Mouse (Mus musculus) hindbrain, embryonic 15.5 days (tissue): Measurements from ENCODE around the gene Ebf1. TPM values are rescaled to one million over a fixed set of nuclear protein-coding genes. Genes with fewer than 3 reads are reported as not detected.
"Not testable (repeated sequence)": the region's sequence is repeated elsewhere in the genome, so short reads cannot be mapped to it uniquely, and the experiment has no call there.

Experiments used
- ATAC-seq: fragments of 200-750 bp; cut with Nextera tagmentation; 2 replicates; pipeline ENCODE4 v1.8.0; 2017; ENCODE audit warnings: low read depth, moderate number of reproducible peaks, moderate TSS enrichment; ENCODE audit not compliant: low FRiP score
- H3K27ac ChIP-seq: fragments of 300-500 bp; sonication (generic); replicated peaks from 2 replicates; pipeline ENCODE4 v1.5.1; 2015; ENCODE audit warnings: mild to moderate bottlenecking, inconsistent platforms
- H3K27me3 ChIP-seq: fragments of 300-500 bp; sonication (generic); 2 replicates; pipeline ENCODE4 v1.6.1; 2015; ENCODE audit warnings: control low read depth, inconsistent platforms
- H3K36me3 ChIP-seq: fragments of 300-500 bp; sonication (generic); 2 replicates; pipeline ENCODE4 v1.6.1; 2015; ENCODE audit warnings: control low read depth, inconsistent platforms
- H3K4me1 ChIP-seq: fragments of 300-500 bp; sonication (generic); replicated peaks from 2 replicates; pipeline ENCODE4 v1.6.1; 2015; ENCODE audit warnings: control low read depth, inconsistent platforms
- H3K4me2 ChIP-seq: fragments of 300-500 bp; sonication (generic); 2 replicates; pipeline ENCODE4 v1.6.1; 2015; ENCODE audit warnings: moderate library complexity, mild to moderate bottlenecking, inconsistent platforms
- H3K4me3 ChIP-seq: fragments of 300-500 bp; sonication (generic); 2 replicates; pipeline ENCODE4 v1.5.1; 2015; ENCODE audit warnings: mild to moderate bottlenecking, inconsistent platforms
- H3K9ac ChIP-seq: fragments of 300-500 bp; sonication (generic); 2 replicates; pipeline ENCODE4 v1.6.1; 2015; ENCODE audit warnings: inconsistent platforms
- H3K9me3 ChIP-seq: fragments of 300-500 bp; sonication (generic); 2 replicates; pipeline ENCODE4 v1.6.1; 2016; ENCODE audit warnings: control low read depth, inconsistent platforms
- WGBS: fragments of 180-500 bp; shearing (Covaris S2); methylation state at CpG from one replicate; pipeline ENCODE4 v1.1.7; 2015; 5-methylcytosine and 5-hydroxymethylcytosine counted together
- polyA plus RNA-seq: library from polyadenylated mRNA; unstranded; fragments of >200 nt; fragmentation: Nextera tagmentation; extraction: Ambion mirVana; gene quantifications from 2 replicates; pipeline ENCODE4 v1.2.1, GENCODE M21; 2015

The Ebf1 gene
- polyA plus RNA-seq = 101 and 139 TPM in 2 replicates

DNA sequence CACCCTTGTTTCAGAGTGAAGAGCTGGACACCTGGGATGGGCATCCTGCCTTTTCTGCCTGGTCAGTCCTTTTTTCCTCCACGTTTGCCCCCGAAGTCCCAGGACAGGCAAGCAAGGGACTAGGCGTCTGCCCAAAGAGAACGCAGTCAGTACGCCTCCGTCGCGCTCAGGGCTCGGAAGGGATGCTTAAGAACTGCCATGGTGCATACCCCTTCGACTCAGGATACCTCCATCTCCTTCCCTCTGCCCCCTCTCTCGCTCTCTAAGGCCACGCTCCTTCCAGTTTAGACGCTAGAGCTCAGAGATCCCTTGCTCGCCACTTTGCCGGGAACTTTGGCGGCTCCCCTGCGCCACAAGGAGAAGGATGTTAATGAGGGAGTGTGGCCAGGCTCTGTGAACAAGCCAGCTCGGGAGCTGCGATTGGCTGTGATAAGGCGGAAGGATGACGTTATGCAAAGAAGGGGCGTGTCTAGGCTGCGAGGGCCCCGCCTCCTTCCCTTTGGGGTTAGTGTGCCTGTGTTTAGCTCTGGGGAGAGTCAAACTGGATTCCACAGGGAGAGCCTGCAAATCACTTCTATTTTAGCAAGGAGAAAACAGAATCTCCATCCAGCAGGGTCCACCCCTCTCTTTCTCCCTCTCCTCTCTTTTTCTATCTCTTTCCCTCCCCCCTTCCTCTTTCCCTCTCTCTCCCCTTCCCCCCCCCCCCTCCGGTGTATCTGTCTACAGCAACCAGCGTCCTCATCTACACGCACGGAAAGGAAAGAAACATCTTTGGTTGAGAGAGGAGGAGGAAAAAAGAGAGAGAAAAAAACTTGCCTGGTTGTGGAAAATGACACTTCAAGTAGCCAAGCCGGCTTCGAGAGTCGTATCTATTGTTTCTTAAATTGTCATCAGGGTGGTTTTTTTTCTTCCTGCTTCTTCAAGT is at the start of gene Ebf1:
Gene Ebf1, plus strand, starts transcription at position 530 of the 925 bp plus-strand sequence.
- Histone ChIP-seq H3K4me2 (peak within 1 kb of the TSS; percentile 77), H3K4me1 (peaks cover 53% of the 10 kb centered on the region), H3K27me3 (peaks cover 14% of the 10 kb centered on the region; the same call in 1 of the 2 replicates), H3K9ac (peak within 1 kb of the TSS; percentile 89), H3K27ac (peak within 1 kb of the TSS; percentile 95), H3K36me3 (no peaks in the 10 kb centered on the region), H3K9me3 (no peaks in the 10 kb centered on the region), H3K4me3 (peak within 1 kb of the TSS; percentile 81)
- ATAC-seq = peak; percentile 97
- WGBS = under 1% methylated on average over 30 of the region's 31 CpGs

DNA sequence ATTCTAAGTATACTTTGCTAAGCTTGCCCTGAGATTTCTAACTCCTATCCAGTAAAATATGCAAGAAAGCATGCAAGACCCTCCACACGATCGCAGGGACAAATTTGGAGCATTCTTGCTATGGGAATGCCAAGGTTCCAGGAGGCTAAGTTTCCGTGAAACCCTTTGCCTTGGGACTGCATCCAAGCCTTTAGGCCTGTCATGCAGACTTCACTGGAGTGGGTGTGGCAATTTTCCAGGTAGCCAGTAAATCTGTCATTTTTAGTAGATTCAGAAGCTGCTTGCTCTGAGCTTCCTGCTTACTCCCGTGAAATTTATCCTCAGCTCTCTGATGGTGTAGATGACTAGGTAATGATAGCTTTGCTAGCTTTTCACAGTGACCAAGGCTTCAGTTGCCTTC is 46.8 kb upstream of the Ebf1 start:
- H3K9me3 ChIP-seq, H3K4me3 ChIP-seq, H3K4me2 ChIP-seq, ATAC-seq, H3K9ac ChIP-seq, H3K27me3 ChIP-seq, H3K27ac ChIP-seq, H3K4me1 ChIP-seq: not testable (repeated sequence)
- WGBS = 89% methylated on average over 4 of the region's 4 CpGs
- H3K36me3 ChIP-seq = peaks cover 22% of the 10 kb centered on the region

DNA sequence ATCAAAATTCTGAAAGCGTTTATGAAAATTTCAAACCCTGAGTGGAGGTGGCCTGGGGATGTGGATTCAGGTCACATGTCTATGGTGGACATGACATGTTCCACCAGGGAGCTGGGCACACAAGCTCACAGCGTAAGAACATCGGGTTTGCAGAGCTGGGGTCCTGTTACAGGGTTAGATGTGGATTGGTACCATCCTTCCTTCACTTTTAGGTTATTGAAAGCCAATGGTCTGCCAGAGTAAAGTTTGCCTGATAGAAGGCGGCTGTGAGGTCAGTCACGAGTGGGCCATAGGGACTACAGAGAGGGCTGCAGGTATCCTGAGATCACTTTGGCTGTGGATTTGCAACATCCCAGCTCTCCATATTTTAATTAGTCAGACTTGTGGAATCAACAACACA is 44.3 kb upstream of the Ebf1 start:
- H3K27ac ChIP-seq = no peak overlapping the region
- ATAC-seq = no peak
- H3K9ac ChIP-seq = no peak overlapping the region

DNA sequence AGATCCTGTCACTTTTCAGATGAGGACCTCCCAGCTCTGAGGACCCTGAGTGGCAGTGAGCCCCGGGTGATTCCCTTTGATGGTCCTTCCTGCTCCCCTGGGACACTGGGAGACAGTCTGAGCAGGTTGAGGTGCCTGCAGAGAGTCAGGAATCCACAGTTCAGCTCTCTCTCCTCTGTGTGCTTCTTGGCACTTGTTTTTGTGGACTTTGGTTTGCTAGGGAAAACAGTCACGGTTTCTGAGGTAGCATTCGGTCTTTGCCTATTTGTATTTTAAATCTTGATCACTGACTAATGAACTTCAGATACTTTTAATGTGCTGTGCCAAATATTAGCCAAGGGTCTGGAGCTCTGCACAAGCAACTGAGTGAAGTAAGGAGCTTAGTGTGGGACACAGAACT is 43.7 kb upstream of the Ebf1 start:
- Histone ChIP-seq H3K27ac (no peak overlapping the region), H3K4me3 (no peak overlapping the region), H3K27me3 (no peaks in the 10 kb centered on the region), H3K4me2 (no peak overlapping the region), H3K4me1 (no peaks in the 10 kb centered on the region), H3K36me3 (0 out of 2 replicates have a peak, but pooled peaks cover 7% of the 10 kb centered on the region), H3K9ac (no peak overlapping the region), H3K9me3 (no peaks in the 10 kb centered on the region)
- no peak for ATAC-seq
- 81% methylated on average over 3 of the region's 3 CpGs for WGBS

More for the DNA sequence above, 44.3 kb upstream of the Ebf1 start:
- H3K9me3 ChIP-seq = no peaks in the 10 kb centered on the region
- 0 out of 2 replicates have a peak, but pooled peaks cover 7% of the 10 kb centered on the region for H3K36me3 ChIP-seq
- H3K4me2 ChIP-seq = no peak overlapping the region
- H3K27me3 ChIP-seq = no peaks in the 10 kb centered on the region
- WGBS = 94% methylated on average over 5 of the region's 5 CpGs
- H3K4me1 ChIP-seq = no peaks in the 10 kb centered on the region
- H3K4me3 ChIP-seq = no peak overlapping the region

DNA sequence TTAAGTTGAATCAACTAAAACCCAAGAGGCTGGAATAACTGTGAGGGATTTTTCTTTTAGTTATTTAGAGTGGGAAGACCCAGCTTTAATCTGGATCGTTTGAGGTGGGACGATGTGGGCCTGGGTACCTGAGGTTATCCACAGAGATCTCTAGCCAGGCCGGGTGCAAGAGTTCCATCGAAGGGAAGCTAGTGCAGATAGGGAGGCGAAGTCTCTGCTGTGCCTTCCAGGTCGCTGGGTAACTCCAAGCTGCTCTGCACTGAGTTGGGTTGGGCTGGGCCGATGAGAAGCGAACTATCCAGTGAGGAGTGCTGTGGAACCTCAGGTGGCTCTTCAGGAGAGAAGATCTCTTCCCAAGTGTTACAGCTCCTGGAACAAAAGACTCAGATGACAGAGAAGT is 42.7 kb upstream of the Ebf1 start:
- Histone ChIP-seq H3K27ac (no peak overlapping the region), H3K9me3 (no peaks in the 10 kb centered on the region), H3K9ac (no peak overlapping the region), H3K4me2 (no peak overlapping the region), H3K4me1 (no peaks in the 10 kb centered on the region), H3K27me3 (no peaks in the 10 kb centered on the region), H3K36me3 (0 out of 2 replicates have a peak, but pooled peaks cover 4% of the 10 kb centered on the region), H3K4me3 (no peak overlapping the region)
- 94% methylated on average over 8 of the region's 8 CpGs for WGBS
- ATAC-seq = no peak

DNA sequence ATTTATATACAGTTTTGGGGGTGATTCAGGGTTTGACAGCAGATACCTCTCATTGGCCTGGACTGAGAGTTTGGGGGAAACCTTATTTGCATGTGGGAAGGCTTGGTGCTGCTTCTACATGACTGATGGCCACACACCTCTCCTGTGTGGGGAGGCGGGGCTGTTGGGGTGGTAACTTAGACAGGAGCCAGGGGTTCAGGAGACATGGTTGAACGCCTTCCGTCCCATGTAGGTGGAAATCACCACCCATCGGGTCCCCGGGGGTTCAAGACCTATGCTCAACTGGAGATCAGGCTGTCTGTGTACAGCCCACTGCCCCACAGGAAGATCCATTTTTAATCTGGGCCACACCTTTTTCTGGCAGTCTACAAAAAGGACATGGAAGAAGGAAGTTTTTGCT is 42.3 kb upstream of the Ebf1 start:
- Histone ChIP-seq H3K27me3 (no peaks in the 10 kb centered on the region), H3K4me2 (no peak overlapping the region), H3K36me3 (0 out of 2 replicates have a peak, but pooled peaks cover under 1% of the 10 kb centered on the region), H3K4me1 (no peaks in the 10 kb centered on the region), H3K4me3 (no peak overlapping the region), H3K9me3 (no peaks in the 10 kb centered on the region), H3K9ac (no peak overlapping the region), H3K27ac (no peak overlapping the region)
- WGBS = 97% methylated on average over 5 of the region's 5 CpGs
- ATAC-seq = no peak

DNA sequence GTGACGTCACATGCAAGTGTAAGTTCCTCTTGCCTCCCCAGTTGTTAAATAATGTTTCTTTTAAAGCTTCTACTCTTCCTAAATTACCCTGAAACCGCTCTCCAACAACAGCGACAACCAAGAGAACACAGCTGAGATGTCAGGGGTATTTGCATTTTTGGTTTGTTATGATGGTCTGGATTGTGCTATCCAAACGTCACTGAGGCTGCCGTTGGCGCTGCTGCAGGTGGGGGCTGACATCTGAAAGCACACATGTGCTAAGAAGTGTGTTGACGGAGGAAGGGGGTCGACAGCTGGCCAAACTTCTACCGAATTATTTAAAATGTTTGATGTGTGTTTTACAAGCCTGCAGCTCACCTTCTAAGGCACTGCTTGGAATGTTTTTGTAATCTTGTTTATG is 39.2 kb upstream of the Ebf1 start:
- no peak overlapping the region for H3K4me3 ChIP-seq
- no peak overlapping the region for H3K9ac ChIP-seq
- H3K36me3 ChIP-seq = no peaks in the 10 kb centered on the region
- no peak overlapping the region for H3K27ac ChIP-seq
- no peak for ATAC-seq
- no peaks in the 10 kb centered on the region for H3K27me3 ChIP-seq
- H3K4me2 ChIP-seq = no peak overlapping the region
- no peaks in the 10 kb centered on the region for H3K4me1 ChIP-seq
- 89% methylated on average over 9 of the region's 9 CpGs for WGBS
- no peaks in the 10 kb centered on the region for H3K9me3 ChIP-seq

DNA sequence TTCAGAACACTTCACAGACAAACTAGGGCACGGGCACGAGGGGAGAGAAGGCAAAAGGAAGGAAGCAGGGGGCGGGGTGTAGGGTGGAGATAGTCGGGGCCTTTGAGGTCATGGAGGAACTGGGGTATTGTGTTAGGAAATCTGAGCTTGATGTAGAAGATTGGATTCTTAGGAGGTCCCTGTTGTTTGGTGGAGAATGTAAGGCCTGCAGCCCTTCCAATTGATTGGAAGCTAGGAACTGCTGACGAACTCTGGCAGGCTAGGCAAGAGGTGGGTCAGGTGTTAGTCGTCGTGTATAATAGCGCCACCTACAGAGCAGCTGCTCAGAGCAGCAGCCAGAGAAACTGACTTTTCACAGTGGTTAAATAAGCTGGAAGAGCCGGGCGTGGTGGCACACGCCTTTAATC is 35.8 kb upstream of the Ebf1 start:
- no peak for ATAC-seq
- 32% methylated on average over 11 of the region's 11 CpGs for WGBS

DNA sequence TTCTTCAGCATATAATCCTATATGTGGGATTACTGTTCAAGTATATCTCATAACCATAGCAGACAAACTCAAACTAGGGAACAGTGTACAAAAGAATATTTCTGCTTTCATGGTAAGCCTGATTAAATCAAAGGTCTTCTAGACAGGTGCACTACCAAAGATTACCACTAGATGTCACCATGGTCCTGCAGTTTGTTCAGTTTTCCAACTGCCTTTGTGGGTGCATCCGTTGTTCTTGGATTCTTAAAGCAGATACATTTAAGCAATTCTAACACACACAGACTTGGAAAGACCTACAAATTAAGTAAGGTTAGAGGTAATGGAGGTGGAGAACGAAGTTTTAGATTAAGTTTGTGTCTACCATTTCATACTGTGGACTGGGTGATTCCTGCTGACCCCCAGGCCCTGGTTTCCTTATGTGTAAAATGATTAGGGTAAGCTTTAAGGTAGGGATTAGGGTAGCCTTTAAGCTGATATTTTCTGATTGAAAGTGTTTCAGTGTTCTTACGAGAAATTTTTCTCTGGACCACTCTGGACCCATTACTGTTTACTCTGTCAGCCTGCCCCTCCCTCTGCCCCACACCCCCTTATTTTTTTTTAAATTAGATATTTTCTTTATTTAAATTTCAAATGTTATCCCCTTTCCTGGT is 30.9 kb upstream of the Ebf1 start:
- WGBS = 14% methylated on average over 3 of the region's 3 CpGs
- peak; percentile 59; the same call in 1 of the 2 replicates for ATAC-seq
- Histone ChIP-seq H3K9ac (no peak overlapping the region), H3K4me3 (no peak overlapping the region), H3K27me3 (no peaks in the 10 kb centered on the region), H3K4me1 (0 out of 2 replicates have a peak, but pooled peaks cover 2% of the 10 kb centered on the region), H3K27ac (no peak overlapping the region), H3K9me3 (no peaks in the 10 kb centered on the region), H3K36me3 (no peaks in the 10 kb centered on the region), H3K4me2 (no peak overlapping the region)

More for the DNA sequence above, 35.8 kb upstream of the Ebf1 start:
- Histone ChIP-seq H3K9ac (no peak overlapping the region), H3K4me1 (0 out of 2 replicates have a peak, but pooled peaks cover 2% of the 10 kb centered on the region), H3K4me3 (no peak overlapping the region), H3K36me3 (no peaks in the 10 kb centered on the region), H3K27me3 (no peaks in the 10 kb centered on the region), H3K9me3 (no peaks in the 10 kb centered on the region), H3K4me2 (no peak overlapping the region), H3K27ac (no peak overlapping the region)

DNA sequence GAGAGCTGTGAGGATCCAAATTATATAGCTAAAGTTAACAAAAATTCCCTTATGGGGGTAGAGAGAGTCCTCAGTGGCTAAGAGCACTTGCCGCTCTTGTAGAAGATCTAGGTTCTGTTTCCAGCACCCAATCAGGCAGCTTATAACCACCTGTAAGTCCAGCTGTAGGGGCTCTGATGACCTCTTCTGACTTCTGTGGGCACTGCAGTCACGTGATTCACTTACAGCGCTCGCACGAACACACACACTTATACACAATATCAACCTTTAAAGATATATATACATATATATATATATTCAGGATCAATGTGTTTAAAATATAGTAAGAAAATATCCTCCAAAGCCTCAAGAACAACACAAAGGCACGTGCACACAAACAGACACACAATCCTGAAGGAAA is 24.1 kb upstream of the Ebf1 start:
- Histone ChIP-seq H3K27me3 (no peaks in the 10 kb centered on the region), H3K36me3 (no peaks in the 10 kb centered on the region), H3K4me1 (no peaks in the 10 kb centered on the region), H3K4me2 (no peak overlapping the region), H3K4me3 (no peak overlapping the region), H3K9me3 (no peaks in the 10 kb centered on the region), H3K27ac (no peak overlapping the region), H3K9ac (no peak overlapping the region)
- no peak for ATAC-seq
- 94% methylated on average over 6 of the region's 6 CpGs for WGBS

DNA sequence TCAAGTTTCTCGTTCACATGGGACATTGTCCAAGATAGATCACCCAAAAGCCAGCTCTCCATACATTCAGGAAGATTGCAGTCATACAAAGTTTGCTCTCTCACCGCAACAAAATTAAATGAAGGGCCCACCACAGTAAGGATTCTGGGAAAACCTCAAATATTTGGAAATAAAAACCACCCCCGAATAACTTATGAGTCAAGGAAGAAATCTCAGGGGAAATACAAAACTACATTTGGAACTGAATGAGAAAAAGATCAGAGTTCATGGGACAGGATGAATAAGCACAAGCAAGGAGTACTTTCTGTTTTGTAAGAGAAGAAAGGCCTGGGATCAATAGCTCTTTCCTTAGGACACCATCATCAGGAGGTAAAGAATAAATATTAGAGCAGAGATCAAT is 22.3 kb upstream of the Ebf1 start:
- no peaks in the 10 kb centered on the region for H3K4me1 ChIP-seq
- WGBS = 85% methylated on average over 3 of the region's 3 CpGs
- no peak overlapping the region for H3K9ac ChIP-seq
- no peak overlapping the region for H3K4me3 ChIP-seq
- H3K27me3 ChIP-seq = no peaks in the 10 kb centered on the region
- H3K36me3 ChIP-seq = no peaks in the 10 kb centered on the region
- H3K27ac ChIP-seq = no peak overlapping the region
- no peak overlapping the region for H3K4me2 ChIP-seq
- no peak for ATAC-seq
- no peaks in the 10 kb centered on the region for H3K9me3 ChIP-seq

DNA sequence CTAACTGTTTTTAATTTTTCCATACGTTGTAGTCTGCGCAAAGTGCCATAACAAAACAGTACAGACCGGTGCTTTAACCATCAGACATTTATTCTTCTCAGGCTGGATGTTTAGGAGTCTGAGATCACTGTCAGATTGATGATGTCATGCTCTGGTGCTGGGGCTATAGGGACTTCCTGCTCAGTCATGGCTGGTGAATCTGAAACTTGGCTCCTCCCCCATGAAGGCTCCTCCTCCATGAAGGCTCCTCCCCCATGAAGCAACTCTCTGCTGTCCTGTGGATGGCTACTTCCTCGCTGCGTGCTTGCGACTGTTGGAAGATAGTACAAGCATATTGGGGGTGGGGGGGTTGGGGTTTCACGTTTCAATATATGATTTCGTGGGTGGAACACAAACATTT is 10.2 kb upstream of the Ebf1 start:
- 83% methylated on average over 8 of the region's 8 CpGs for WGBS
- peaks cover 9% of the 10 kb centered on the region for H3K4me1 ChIP-seq
- no peak for ATAC-seq

More for the DNA sequence above, 10.2 kb upstream of the Ebf1 start:
- H3K27me3 ChIP-seq = no peaks in the 10 kb centered on the region
- H3K9ac ChIP-seq = no peak overlapping the region
- H3K4me2 ChIP-seq = no peak overlapping the region
- H3K4me3 ChIP-seq = no peak overlapping the region
- H3K27ac ChIP-seq = no peak overlapping the region
- no peaks in the 10 kb centered on the region for H3K9me3 ChIP-seq
- no peaks in the 10 kb centered on the region for H3K36me3 ChIP-seq
